19 mouse cellular contexts compared by ENCODE assay signal in the genomic region with DNA sequence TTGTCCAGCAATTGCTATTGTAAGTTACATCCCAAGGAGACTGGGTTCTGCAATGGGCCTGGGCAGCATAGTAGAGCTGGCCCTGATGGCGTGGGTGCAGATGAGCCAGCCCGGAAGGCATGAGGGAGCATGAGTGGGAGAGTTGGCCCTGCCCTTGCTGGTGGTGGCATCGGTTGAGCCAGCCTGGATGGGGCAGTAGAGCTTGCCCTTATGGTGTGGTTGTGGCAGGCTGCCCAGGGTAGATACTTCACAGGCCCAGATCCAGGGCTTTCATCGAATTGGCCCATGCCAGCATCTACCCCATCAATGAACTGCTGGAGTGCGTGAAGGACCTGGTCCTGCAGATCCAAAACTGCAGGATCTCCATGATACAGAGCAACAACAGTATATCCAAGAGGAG. TPM values are rescaled to one million over a fixed set of nuclear protein-coding genes. Genes with fewer than 3 reads are reported as not detected.
DNase-seq lines count a peak whose midpoint lies in the region; ATAC-seq and TF ChIP-seq lines count a peak whose summit lies in the region.
"Had no signal": no experiment of that assay in that cellular context is flagged by ENCODE, and none has a peak within 500 bp of the region (broad histone marks: within the 10 kb centered on the region; RNA-seq: fewer than 3 reads in every experiment).

No protein-coding gene starts in this region.

- H3K4me3 ChIP-seq in gastrocnemius, adult 2 months = no peak overlapping the region
- no peak overlapping the region for H3K4me3 ChIP-seq in cerebellum, adult 2 months (replicated peaks; ENCODE audit: insufficient read depth, low read depth, low read length)
- no peak overlapping the region for H3K4me3 ChIP-seq in midbrain, postnatal 0 days (ENCODE audit: low read depth, low read length)
- H3K4me3 ChIP-seq: forebrain, embryonic 12.5 days; heart, embryonic 15.5 days; neural tube, embryonic 15.5 days had no signal

- H3K4me2 ChIP-seq in midbrain, postnatal 0 days (ENCODE audit: low read depth, low read length, poor library complexity, severe bottlenecking) = no peak overlapping the region
- H3K4me2 ChIP-seq: forebrain, embryonic 12.5 days; heart, embryonic 15.5 days; neural tube, embryonic 15.5 days had no signal

- 15% methylated on average over 5 of the region's 5 CpGs for WGBS in cerebellum, adult 2 months
- 93% methylated on average over 5 of the region's 5 CpGs for WGBS in midbrain, postnatal 0 days

- DNase-seq in gastrocnemius, adult 2 months = peak; percentile 40
- DNase-seq in gastrocnemius, postnatal 36 days = no peak
- peak; percentile 26 for DNase-seq in Muller cell, postnatal 12 days (ENCODE audit: inconsistent ontology term)
- DNase-seq in cerebellum, adult 2 months = peak; percentile 48 to 66
- DNase-seq in cerebellum, postnatal 36 days = peak; percentile 40 to 63
- DNase-seq in heart, adult 9 months (ENCODE audit: low spot score in 2 of 2) = no peak
- no peak for DNase-seq in T-cell, adult 2 months (ENCODE audit: low spot score)
- no peak for DNase-seq in midbrain, postnatal 0 days (ENCODE audit: low spot score)
- DNase-seq: kidney, adult 18-20 months; liver; lung, postnatal 14 days; midbrain, embryonic 14.5 days; right cerebral cortex, postnatal 4 days; thymus, postnatal 14 days had no signal

- no peak overlapping the region for H3K9ac ChIP-seq in midbrain, postnatal 0 days (replicated peaks; ENCODE audit: low read length, poor library complexity, severe bottlenecking)
- H3K9ac ChIP-seq: forebrain, embryonic 12.5 days; heart, embryonic 15.5 days; neural tube, embryonic 15.5 days had no signal

- H3K4me1 ChIP-seq in cerebellum, adult 2 months (ENCODE audit: control insufficient read depth, insufficient read depth, low read length) = peaks cover 7% of the 10 kb centered on the region
- H3K4me1 ChIP-seq in midbrain, postnatal 0 days (ENCODE audit: insufficient read depth, low read length) = no peaks in the 10 kb centered on the region
- H3K4me1 ChIP-seq: forebrain, embryonic 12.5 days; heart, embryonic 15.5 days; neural tube, embryonic 15.5 days had no signal

- no peaks in the 10 kb centered on the region for H3K27me3 ChIP-seq in cerebellum, adult 2 months (ENCODE audit: control insufficient read depth, insufficient read depth, low read length)
- no peaks in the 10 kb centered on the region for H3K27me3 ChIP-seq in midbrain, postnatal 0 days (ENCODE audit: insufficient read depth, low read length)
- H3K27me3 ChIP-seq: forebrain, embryonic 12.5 days; heart, embryonic 15.5 days; neural tube, embryonic 15.5 days had no signal

- no peak for ATAC-seq in midbrain, postnatal 0 days (ENCODE audit: low FRiP score)

- TF ChIP-seq POLR2A in cerebellum, adult 2 months (IDR thresholded peaks at IDR 0.05; ENCODE audit: borderline replicate concordance, insufficient read depth, low read length) = no peak

- no peaks in the 10 kb centered on the region; the same call in 1 of the 2 replicates for H3K36me3 ChIP-seq in midbrain, postnatal 0 days (ENCODE audit: insufficient read depth, low read length)
- H3K36me3 ChIP-seq: forebrain, embryonic 12.5 days had no signal

- no peak for TF ChIP-seq CTCF in gastrocnemius, adult 2 months (IDR thresholded peaks at IDR 0.05)
- no peak for TF ChIP-seq CTCF in cerebellum, adult 2 months (IDR thresholded peaks at IDR 0.05; ENCODE audit: borderline replicate concordance, insufficient read depth, low read depth, low read length)
- no peak for TF ChIP-seq CTCF in midbrain, postnatal 0 days (IDR thresholded peaks at IDR 0.05)

- intact Hi-C loops in gastrocnemius, adult 2 months (cut with DNase I) = loop anchor here (1.0 to 5.0 kb wide), 4 partner anchors 27 to 140 kb away; a partner anchor contains a TSS
- intact Hi-C loops in gastrocnemius, postnatal 36 days (cut with DNase I) = loop anchor here (2.0 to 5.0 kb wide), 2 partner anchors 50 to 141 kb away; a partner anchor contains a TSS

- H3K9me3 ChIP-seq in midbrain, postnatal 0 days (ENCODE audit: low read length) = no peaks in the 10 kb centered on the region
- H3K9me3 ChIP-seq: forebrain, embryonic 12.5 days; heart, embryonic 15.5 days; megakaryocyte, embryonic 14.5 days; neural tube, embryonic 15.5 days had no signal

- H3K27ac ChIP-seq in gastrocnemius, adult 2 months = no peak overlapping the region
- no peak overlapping the region for H3K27ac ChIP-seq in cerebellum, adult 2 months (ENCODE audit: insufficient read depth, low read length)
- no peak overlapping the region for H3K27ac ChIP-seq in midbrain, postnatal 0 days (ENCODE audit: low read depth, low read length)
- H3K27ac ChIP-seq: forebrain, embryonic 12.5 days; heart, embryonic 15.5 days; kidney, postnatal 0 days; neural tube, embryonic 15.5 days had no signal

RNA-seq across cellular contexts. Expression of a gene that starts 28.3 kb away (rescaled TPM):
- total RNA-seq in gastrocnemius, adult 2 months (2021) = 1 to 10 TPM; 8.1 to 8.7 TPM
- 1 to 10 TPM; 4.8 to 7.1 TPM for total RNA-seq in gastrocnemius, postnatal 36 days (2021)
- 25.7 and 28.7 TPM in 2 replicates for polyA plus RNA-seq in cerebellum, adult 2 months (2012; rRNA removed)
- total RNA-seq in midbrain, postnatal 0 days (2014; rRNA removed) = 24.2 and 28.6 TPM in 2 replicates
- 29.5 and 30.9 TPM in 2 replicates for polyA plus RNA-seq in midbrain, postnatal 0 days (2015; fragmentation: Nextera tagmentation; extraction: Ambion mirVana)

RNA-seq across cellular contexts. Expression of a gene that starts 48.7 kb away (rescaled TPM):
- 100 to 1,000 TPM; 148 to 167 TPM for total RNA-seq in gastrocnemius, adult 2 months (2021)
- total RNA-seq in gastrocnemius, postnatal 36 days (2021) = 100 to 1,000 TPM; 144 to 153 TPM
- polyA plus RNA-seq in cerebellum, adult 2 months (2012; rRNA removed) = 83.0 and 96.5 TPM in 2 replicates
- total RNA-seq in midbrain, postnatal 0 days (2014; rRNA removed) = 11.7 and 16.1 TPM in 2 replicates
- polyA plus RNA-seq in midbrain, postnatal 0 days (2015; fragmentation: Nextera tagmentation; extraction: Ambion mirVana) = 1.1 and 2.7 TPM in 2 replicates

Comparison
In these comparisons a context has a peak if more than half of its experiments do, and no peak if none do; other contexts are left out.
1. DNase-seq: peak in gastrocnemius, adult 2 months (single experiment), Muller cell, postnatal 12 days (single experiment), cerebellum, adult 2 months (2 of 2) and cerebellum, postnatal 36 days (2 of 2); none in gastrocnemius, postnatal 36 days (0 of 2), heart, adult 9 months (0 of 2), T-cell, adult 2 months (single experiment) and midbrain, postnatal 0 days (single experiment).